Mouse (Mus musculus) lung, postnatal 0 days (tissue): ENCODE measurements at regions not wholly inside any gene's neighbourhood (a gene's known extent, or its start where the extent isn't known, plus 50 kb on each side); places are given as distances from the start of the nearest gene placed in this dataset.

Source experiments
- CTCF ChIP-seq: IDR thresholded peaks from 2 replicates; pipeline ENCODE4 v1.5.1; 2016; ENCODE audit warnings: antibody characterized with exemption, mild to moderate bottlenecking
- EP300 ChIP-seq: IDR thresholded peaks from 2 replicates; pipeline ENCODE4 v1.6.1; 2016; ENCODE audit warnings: antibody characterized with exemption, mild to moderate bottlenecking, control low read depth

- TF ChIP-seq CTCF, result no peak
- no peak for TF ChIP-seq EP300
Measured at GRCm38 (mm10) chr5:3219230-3219629, 122.1 kb upstream of the Cdk6 start.
